Mouse (Mus musculus) embryo, embryonic 9.5 days (tissue): ENCODE results near the gene Phactr4.

Experiments used
- DNase-seq: peaks from one replicate; pipeline ENCODE4 v3.0.0-alpha.2; 2017; ENCODE audit errors: extremely low spot score

Gene Phactr4

GRCm38 (mm10) chr4:132338943-132339342 lies 83.3 kb downstream of the Phactr4 start:
- DNase-seq: no peak

- DNase-seq: no peak
Observed at GRCm38 (mm10) chr4:132332880-132333279, 89.4 kb downstream of the Phactr4 start.

GRCm38 (mm10) chr4:132331960-132332359 lies 90.3 kb downstream of the Phactr4 start:
- DNase-seq: no peak

GRCm38 (mm10) chr4:132329835-132330354 lies 92.4 kb downstream of the Phactr4 start:
- no peak for DNase-seq

- DNase-seq: peak; percentile 94
Observed at GRCm38 (mm10) chr4:132329115-132329834, 93.0 kb downstream of the Phactr4 start, which contains the start of gene Trnau1ap. Gene Trnau1ap (minus strand): TSS chr4:132329538.

GRCm38 (mm10) chr4:132328391-132328982 lies 93.8 kb downstream of the Phactr4 start:
- DNase-seq: peak; percentile 23

- no peak for DNase-seq
Observed at GRCm38 (mm10) chr4:132326481-132326880, 95.8 kb downstream of the Phactr4 start.

GRCm38 (mm10) chr4:132315711-132316110 lies 106.6 kb downstream of the Phactr4 start:
- DNase-seq: no peak

- no peak for DNase-seq
Observed at GRCm38 (mm10) chr4:132312627-132313026, 109.7 kb downstream of the Phactr4 start.

GRCm38 (mm10) chr4:132311801-132312200 lies 110.5 kb downstream of the Phactr4 start:
- DNase-seq: peak; percentile 51

- no peak for DNase-seq
Observed at GRCm38 (mm10) chr4:132311209-132311608, 111.1 kb downstream of the Phactr4 start.

GRCm38 (mm10) chr4:132309849-132310472 lies 112.3 kb downstream of the Phactr4 start:
- DNase-seq: peak; percentile 47

GRCm38 (mm10) chr4:132309140-132309848 lies 113.0 kb downstream of the Phactr4 start:
- no peak for DNase-seq

GRCm38 (mm10) chr4:132308437-132309139 lies 113.7 kb downstream of the Phactr4 start:
- peak; percentile 91 for DNase-seq

- DNase-seq: no peak
Observed at GRCm38 (mm10) chr4:132306004-132306403, 116.3 kb downstream of the Phactr4 start.
